Mouse (Mus musculus) liver, embryonic 15.5 days (tissue): ENCODE measurements around the gene Hk3. TPM values are rescaled to one million over a fixed set of nuclear protein-coding genes. Genes with fewer than 3 reads are reported as not detected.

Experiments used
- ATAC-seq: fragments of 200-750 bp; cut with Nextera tagmentation; 2 replicates; pipeline ENCODE4 v1.8.0; 2017; ENCODE audit warnings: moderate number of reproducible peaks, mild to moderate bottlenecking, moderate library complexity; ENCODE audit not compliant: insufficient read depth
- H3K27ac ChIP-seq: fragments of 300-500 bp; sonication (generic); replicated peaks from 2 replicates; pipeline ENCODE4 v1.5.1; 2015; ENCODE audit warnings: mild to moderate bottlenecking, inconsistent platforms
- H3K27me3 ChIP-seq: fragments of 300-500 bp; sonication (generic); 2 replicates; pipeline ENCODE4 v1.6.1; 2015; ENCODE audit warnings: mild to moderate bottlenecking, inconsistent platforms
- H3K36me3 ChIP-seq: fragments of 300-500 bp; sonication (generic); replicated peaks from 2 replicates; pipeline ENCODE4 v1.6.1; 2015; ENCODE audit warnings: moderate library complexity, mild to moderate bottlenecking, inconsistent platforms
- H3K4me1 ChIP-seq: fragments of 300-500 bp; sonication (generic); replicated peaks from 2 replicates; pipeline ENCODE4 v1.6.1; 2015; ENCODE audit warnings: inconsistent platforms
- H3K4me2 ChIP-seq: fragments of 300-500 bp; sonication (generic); 2 replicates; pipeline ENCODE4 v1.6.1; 2015; ENCODE audit warnings: moderate library complexity, mild to moderate bottlenecking, inconsistent platforms
- H3K4me3 ChIP-seq: fragments of 300-500 bp; sonication (generic); replicated peaks from 2 replicates; pipeline ENCODE4 v1.5.1; 2015; ENCODE audit warnings: mild to moderate bottlenecking, inconsistent platforms
- H3K9ac ChIP-seq: fragments of 300-500 bp; sonication (generic); 2 replicates; pipeline ENCODE4 v1.6.1; 2015; ENCODE audit warnings: moderate library complexity, mild to moderate bottlenecking, inconsistent platforms
- H3K9me3 ChIP-seq: fragments of 300-500 bp; sonication (generic); replicated peaks from 2 replicates; pipeline ENCODE4 v1.6.1; 2016; ENCODE audit warnings: inconsistent platforms
- WGBS: fragments of 180-500 bp; shearing (Covaris S2); methylation state at CpG from one replicate; pipeline ENCODE4 v1.1.7; 2015; ENCODE audit warnings: mixed read lengths; ENCODE audit not compliant: insufficient replicate concordance; 5-methylcytosine and 5-hydroxymethylcytosine counted together
- polyA plus RNA-seq: library from polyadenylated mRNA; unstranded; fragments of >200 nt; fragmentation: Nextera tagmentation; extraction: Ambion mirVana; gene quantifications from 2 replicates; pipeline ENCODE4 v1.2.1, GENCODE M21; 2015

Hk3 gene
- polyA plus RNA-seq, 1 experiment from 2014 or later: 6.6 TPM

DNA sequence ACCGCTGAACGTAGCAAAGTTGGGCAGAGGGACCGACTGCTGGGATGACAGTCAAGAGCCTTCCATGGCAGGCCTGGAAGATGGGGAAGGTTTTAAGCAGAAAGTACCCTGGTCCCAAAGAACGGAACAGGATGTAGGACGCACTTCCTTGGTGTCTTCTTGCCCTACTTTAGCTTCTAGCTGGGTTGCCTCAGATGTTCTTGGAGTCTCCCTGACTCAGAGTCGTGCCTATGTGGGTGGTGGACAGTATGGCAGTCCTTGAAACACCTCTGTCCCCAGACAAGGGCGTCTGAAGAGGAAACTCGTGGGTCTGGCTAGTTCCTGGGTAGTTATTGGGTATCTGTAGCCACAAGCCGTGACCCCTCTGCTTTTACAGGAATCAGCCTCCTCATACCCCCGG, 19.1 kb downstream of the Hk3 start:
- Histone ChIP-seq H3K36me3 (no peaks in the 10 kb centered on the region), H3K9ac (no peak overlapping the region), H3K4me2 (no peak overlapping the region), H3K27me3 (no peaks in the 10 kb centered on the region), H3K9me3 (no peaks in the 10 kb centered on the region), H3K27ac (no peak overlapping the region), H3K4me1 (no peaks in the 10 kb centered on the region), H3K4me3 (no peak overlapping the region)
- ATAC-seq: no peak
- 37% methylated on average over 10 of the region's 10 CpGs for WGBS

DNA sequence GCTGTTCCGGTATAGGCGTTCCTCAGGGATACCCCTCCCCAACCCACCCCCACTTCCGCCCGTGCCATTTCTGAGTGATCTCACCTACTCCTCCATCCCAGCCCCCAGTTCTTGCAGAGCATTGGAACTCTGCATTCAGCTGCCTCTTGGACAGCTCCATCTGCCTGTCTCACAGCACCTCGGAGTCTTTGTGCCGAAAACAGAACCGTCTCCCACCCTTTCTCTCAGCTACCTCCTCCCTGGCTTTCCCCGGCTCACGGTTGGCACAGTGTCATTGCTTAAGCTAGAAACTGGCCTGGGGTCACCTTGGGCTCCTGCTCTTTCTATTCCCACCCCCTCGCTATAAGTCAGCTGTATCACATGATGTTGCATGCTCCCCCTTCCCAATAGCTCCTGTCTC, 20.8 kb downstream of the Hk3 start:
- Histone ChIP-seq H3K36me3 (no peaks in the 10 kb centered on the region), H3K27me3 (no peaks in the 10 kb centered on the region), H3K4me2 (no peak overlapping the region), H3K4me3 (no peak overlapping the region), H3K27ac (no peak overlapping the region), H3K4me1 (no peaks in the 10 kb centered on the region), H3K9me3 (no peaks in the 10 kb centered on the region), H3K9ac (no peak overlapping the region)
- 82% methylated on average over 10 of the region's 10 CpGs for WGBS
- no peak for ATAC-seq

DNA sequence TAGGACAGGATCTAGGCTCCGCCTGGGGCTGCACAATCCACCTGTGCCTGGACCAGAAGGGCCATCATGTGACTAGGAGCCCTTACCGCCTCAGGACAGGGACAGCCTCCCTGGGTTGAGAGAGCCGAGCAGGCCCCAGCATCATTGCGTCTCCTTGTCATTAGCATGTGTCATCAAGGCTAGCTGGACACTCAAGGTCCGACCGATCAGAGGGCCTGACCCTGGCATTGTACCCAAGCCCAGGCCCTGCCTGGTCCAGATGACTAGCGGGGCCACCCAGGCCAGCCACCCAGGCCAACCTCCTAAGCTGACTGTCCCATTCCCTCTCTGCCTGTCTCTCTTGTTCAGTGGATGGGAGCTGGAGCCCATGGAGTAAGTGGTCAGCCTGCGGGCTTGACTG, 23.6 kb downstream of the Hk3 start:
- Histone ChIP-seq H3K9me3 (no peaks in the 10 kb centered on the region), H3K27me3 (no peaks in the 10 kb centered on the region), H3K4me1 (no peaks in the 10 kb centered on the region), H3K4me2 (no peak overlapping the region), H3K4me3 (no peak overlapping the region), H3K36me3 (no peaks in the 10 kb centered on the region), H3K27ac (no peak overlapping the region), H3K9ac (no peak overlapping the region)
- ATAC-seq: no peak
- 79% methylated on average over 8 of the region's 8 CpGs for WGBS

DNA sequence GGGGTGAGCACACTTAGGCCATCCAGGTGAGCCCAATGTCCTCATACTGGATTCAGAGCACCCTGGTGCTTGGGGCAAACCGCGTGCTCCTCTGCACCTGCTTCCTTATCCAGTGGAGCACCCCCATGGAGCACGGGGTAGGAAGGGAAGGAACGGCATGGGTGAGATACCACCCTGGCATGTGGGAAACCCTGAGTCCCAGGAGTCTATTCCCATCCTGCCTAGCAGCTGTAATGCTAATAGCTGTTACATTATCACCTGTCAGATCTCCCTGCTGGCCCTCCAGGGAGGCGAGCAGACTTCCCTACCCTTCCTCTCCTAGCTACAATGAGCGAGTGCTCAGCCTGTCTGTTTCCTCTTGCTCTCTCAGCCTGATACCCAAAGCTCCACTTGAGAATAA, 26.0 kb downstream of the Hk3 start:
- WGBS: 35% methylated on average over 6 of the region's 6 CpGs
- Histone ChIP-seq H3K4me2 (no peak overlapping the region), H3K27me3 (no peaks in the 10 kb centered on the region)

DNA sequence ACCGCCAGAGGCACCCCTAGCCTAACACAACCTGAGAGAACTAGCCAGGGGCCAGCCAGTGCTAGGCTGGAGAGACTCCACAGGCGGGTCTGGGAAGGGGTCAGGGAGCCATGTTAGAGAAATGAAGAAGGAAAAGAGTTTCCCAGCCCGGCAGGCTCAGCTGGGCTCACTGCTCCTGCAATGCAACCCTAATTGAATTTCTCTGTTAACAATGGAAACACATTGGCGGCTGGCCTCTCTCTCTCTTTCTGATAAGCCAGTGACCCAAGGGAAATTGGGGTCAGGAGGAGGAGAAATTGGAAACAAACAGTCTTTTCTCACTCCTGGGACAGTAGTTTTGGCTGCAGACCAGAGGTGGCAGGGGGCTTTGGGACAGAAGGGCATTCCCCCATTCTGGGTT, 26.6 kb downstream of the Hk3 start:
- WGBS: 34% methylated on average over 4 of the region's 4 CpGs
- no peak for ATAC-seq

More for the DNA sequence above, 26.0 kb downstream of the Hk3 start:
- Histone ChIP-seq H3K4me3 (no peak overlapping the region), H3K9ac (no peak overlapping the region), H3K9me3 (no peaks in the 10 kb centered on the region), H3K27ac (no peak overlapping the region), H3K4me1 (no peaks in the 10 kb centered on the region), H3K36me3 (no peaks in the 10 kb centered on the region)
- ATAC-seq: no peak

DNA sequence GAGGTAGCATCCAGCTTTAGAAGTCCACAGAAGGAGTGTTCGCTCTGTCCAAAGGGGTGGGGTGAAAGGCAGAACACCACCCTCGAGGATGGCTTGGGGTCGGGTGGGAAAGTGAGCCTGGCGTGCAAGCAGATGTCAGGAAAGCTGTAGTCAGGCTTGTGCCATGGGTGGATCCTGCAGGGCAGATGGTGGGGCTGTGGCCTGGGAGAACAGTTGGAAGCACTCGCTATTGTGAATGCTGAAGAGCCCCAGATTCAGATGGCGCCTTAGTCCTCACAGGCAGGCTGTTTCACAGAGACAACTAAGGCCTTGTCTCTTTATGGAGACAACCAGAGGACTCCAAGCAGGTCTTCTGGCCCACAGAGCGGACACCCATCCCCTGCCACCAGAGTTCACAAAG, 29.0 kb downstream of the Hk3 start:
- Histone ChIP-seq H3K9ac (no peak overlapping the region), H3K36me3 (no peaks in the 10 kb centered on the region), H3K9me3 (no peaks in the 10 kb centered on the region), H3K27ac (no peak overlapping the region), H3K27me3 (no peaks in the 10 kb centered on the region), H3K4me3 (no peak overlapping the region), H3K4me2 (no peak overlapping the region), H3K4me1 (no peaks in the 10 kb centered on the region)
- 71% methylated on average over 7 of the region's 7 CpGs for WGBS
- ATAC-seq: no peak

More for the DNA sequence above, 26.6 kb downstream of the Hk3 start:
- Histone ChIP-seq H3K27me3 (no peaks in the 10 kb centered on the region), H3K4me2 (no peak overlapping the region), H3K36me3 (no peaks in the 10 kb centered on the region), H3K27ac (no peak overlapping the region), H3K9ac (no peak overlapping the region), H3K4me3 (no peak overlapping the region), H3K4me1 (no peaks in the 10 kb centered on the region), H3K9me3 (no peaks in the 10 kb centered on the region)

DNA sequence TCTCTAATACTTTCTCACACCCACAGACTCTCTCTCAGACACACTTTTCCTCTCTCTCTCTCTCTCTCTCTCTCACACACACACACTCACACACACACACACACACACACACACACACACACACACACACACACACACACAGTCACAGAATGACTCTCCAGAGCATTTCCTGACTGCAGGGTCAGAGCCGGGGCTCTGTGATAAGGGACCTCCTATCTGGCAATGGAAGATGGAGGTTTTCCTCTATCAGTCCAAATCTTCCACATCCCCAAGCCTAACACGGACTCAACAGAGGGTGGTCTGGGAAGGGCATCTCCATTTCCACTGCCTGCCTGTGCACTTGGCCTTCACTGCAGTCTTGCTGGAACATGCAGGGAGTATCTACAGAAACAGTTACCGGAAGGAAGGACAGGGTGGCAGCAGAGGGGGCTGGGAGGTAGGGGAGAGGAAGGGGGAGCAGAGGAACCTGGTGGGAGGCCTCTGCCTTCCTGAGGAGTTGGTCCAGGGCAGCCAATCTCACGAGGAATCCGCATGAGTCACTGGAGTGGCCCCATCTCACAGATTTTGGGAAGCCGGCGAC, 32.9 kb downstream of the Hk3 start:
- Histone ChIP-seq H3K27ac (no peak overlapping the region), H3K4me3 (no peak overlapping the region), H3K9ac (no peak overlapping the region), H3K9me3 (no peaks in the 10 kb centered on the region), H3K27me3 (no peaks in the 10 kb centered on the region), H3K4me1 (no peaks in the 10 kb centered on the region), H3K4me2 (no peak overlapping the region), H3K36me3 (no peaks in the 10 kb centered on the region)
- 4% methylated on average over 7 of the region's 7 CpGs for WGBS
- peak; percentile 25; the same call in 1 of the 2 replicates for ATAC-seq

DNA sequence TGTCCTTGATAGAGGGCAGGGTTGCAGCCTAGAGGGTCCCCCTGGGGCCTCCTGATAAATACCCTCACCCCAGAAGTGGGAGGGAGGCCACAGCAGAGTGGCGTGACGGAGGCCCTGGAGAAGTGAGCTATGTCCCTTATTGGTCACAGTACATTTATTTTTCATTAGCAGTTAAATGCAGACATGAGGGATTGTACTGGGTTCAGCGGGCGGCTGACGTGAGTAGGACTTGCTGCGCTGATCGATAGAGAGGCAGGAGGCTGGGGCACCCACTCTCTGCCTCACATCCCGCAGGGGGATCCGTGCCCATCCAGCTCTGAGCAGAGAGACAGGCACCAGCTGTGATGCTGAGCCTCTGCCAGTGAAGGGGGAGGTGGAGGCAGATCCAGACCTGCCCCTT, 33.8 kb downstream of the Hk3 start:
- no peak for ATAC-seq
- 69% methylated on average over 9 of the region's 9 CpGs for WGBS
- no peak overlapping the region for H3K9ac ChIP-seq
- H3K4me3 ChIP-seq: no peak overlapping the region
- H3K36me3 ChIP-seq: no peaks in the 10 kb centered on the region
- H3K27ac ChIP-seq: no peak overlapping the region
- no peaks in the 10 kb centered on the region for H3K9me3 ChIP-seq
- no peaks in the 10 kb centered on the region for H3K4me1 ChIP-seq
- H3K4me2 ChIP-seq: no peak overlapping the region
- H3K27me3 ChIP-seq: no peaks in the 10 kb centered on the region

DNA sequence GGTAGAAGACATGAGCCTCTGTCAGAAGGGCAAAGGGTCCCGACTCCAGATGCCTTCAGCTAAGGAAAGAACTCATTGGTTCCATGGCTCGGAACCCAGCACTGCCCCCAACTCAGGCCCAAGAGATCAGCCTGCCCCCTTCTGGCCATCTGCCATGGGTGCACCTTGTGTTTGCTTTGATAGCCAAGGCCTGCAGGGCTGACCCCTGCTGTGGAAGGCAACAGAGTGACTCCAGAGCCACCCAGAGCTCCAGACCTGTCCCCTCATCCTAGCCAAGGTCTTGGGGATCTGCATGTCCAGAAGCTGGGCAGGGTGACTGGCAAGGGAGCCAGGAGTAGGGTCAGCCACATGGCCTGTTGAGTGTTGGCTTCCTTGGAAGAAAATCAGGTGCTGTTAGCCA, 37.6 kb downstream of the Hk3 start:
- Histone ChIP-seq H3K4me1 (no peaks in the 10 kb centered on the region; the same call in 1 of the 2 replicates), H3K9ac (no peak overlapping the region), H3K4me2 (no peak overlapping the region), H3K9me3 (no peaks in the 10 kb centered on the region), H3K36me3 (no peaks in the 10 kb centered on the region), H3K4me3 (no peak overlapping the region), H3K27me3 (no peaks in the 10 kb centered on the region), H3K27ac (no peak overlapping the region)
- WGBS: 37% methylated on average over 2 of the region's 2 CpGs
- ATAC-seq: no peak

DNA sequence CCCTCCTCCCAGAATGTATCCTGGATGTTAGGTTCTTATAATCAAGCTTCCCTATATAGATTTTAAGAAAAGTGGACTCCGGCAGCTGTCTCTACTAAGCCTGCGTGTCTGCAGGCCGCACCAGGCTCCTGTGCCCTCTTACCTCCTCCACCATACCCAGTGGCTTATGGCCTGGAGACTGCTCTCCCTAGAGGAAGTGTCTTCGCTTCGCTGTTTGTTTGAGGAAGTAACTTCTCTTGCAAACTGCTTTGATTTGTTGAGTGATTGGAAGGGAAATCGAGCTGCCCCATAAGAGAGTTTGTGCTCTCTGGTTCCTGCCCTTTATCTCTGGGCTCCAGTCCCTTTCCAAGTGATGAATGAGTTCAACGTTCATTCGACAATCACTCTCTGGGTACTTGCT, 38.2 kb downstream of the Hk3 start:
- ATAC-seq: no peak
- Histone ChIP-seq H3K4me2 (no peak overlapping the region), H3K36me3 (no peaks in the 10 kb centered on the region), H3K9ac (no peak overlapping the region), H3K4me3 (no peak overlapping the region), H3K4me1 (no peaks in the 10 kb centered on the region; the same call in 1 of the 2 replicates), H3K9me3 (no peaks in the 10 kb centered on the region), H3K27me3 (no peaks in the 10 kb centered on the region), H3K27ac (no peak overlapping the region)
- 29% methylated on average over 8 of the region's 8 CpGs for WGBS

DNA sequence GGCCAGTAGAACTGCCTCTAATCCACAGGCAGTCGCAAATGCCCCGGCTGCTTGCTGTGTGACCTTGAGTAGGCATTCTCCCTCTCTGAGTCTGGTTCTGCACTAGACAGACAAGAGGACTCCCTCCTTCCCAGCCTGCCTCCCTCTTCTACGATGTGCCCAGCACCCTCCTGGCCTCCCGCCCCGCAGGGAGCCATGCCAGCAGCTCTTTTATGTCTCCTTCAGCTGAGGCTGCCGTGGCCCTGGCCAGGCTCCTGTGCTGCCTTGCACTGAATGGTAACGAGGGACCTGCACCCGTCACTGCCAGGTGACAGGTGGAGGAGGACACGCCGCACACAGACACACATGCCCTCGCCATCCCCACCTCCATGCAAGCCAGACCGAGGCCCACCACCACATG, 40.2 kb downstream of the Hk3 start:
- Histone ChIP-seq H3K27me3 (no peaks in the 10 kb centered on the region), H3K4me1 (no peaks in the 10 kb centered on the region; the same call in 1 of the 2 replicates), H3K36me3 (no peaks in the 10 kb centered on the region), H3K9me3 (no peaks in the 10 kb centered on the region), H3K4me3 (no peak overlapping the region), H3K4me2 (no peak overlapping the region), H3K27ac (no peak overlapping the region), H3K9ac (no peak overlapping the region)
- WGBS: 67% methylated on average over 12 of the region's 12 CpGs
- no peak for ATAC-seq

DNA sequence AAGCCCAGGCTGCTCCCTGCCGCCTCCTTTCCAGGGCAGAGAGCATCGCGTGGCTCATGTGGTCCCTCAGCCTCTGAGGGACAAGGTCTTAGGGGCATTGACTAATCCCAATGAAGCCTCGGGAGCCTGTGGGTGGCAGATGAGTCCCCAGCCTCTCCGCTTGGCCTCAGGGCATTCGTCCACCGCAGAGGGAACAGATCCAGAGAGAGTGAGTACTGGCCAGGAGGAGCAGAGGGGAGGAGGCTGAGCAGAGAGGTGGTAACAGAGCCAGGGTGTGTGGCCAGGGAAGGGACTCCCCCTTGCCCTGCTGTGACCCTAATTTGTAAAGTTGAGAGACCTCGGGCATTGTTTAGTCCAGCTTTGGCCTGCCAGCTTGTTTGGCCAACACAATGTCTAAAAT, 42.4 kb downstream of the Hk3 start:
- no peak overlapping the region for H3K9ac ChIP-seq
- H3K27me3 ChIP-seq: no peaks in the 10 kb centered on the region
- H3K4me3 ChIP-seq: no peak overlapping the region
- H3K4me2 ChIP-seq: no peak overlapping the region
- ATAC-seq: no peak
- H3K4me1 ChIP-seq: no peaks in the 10 kb centered on the region; the same call in 1 of the 2 replicates
- no peak overlapping the region for H3K27ac ChIP-seq
- 54% methylated on average over 8 of the region's 8 CpGs for WGBS
- H3K9me3 ChIP-seq: no peaks in the 10 kb centered on the region
- H3K36me3 ChIP-seq: no peaks in the 10 kb centered on the region
